Mouse (Mus musculus) layer of hippocampus, postnatal 14 days (tissue): ENCODE data around the gene Wdr63. TPM values are rescaled to one million over a fixed set of nuclear protein-coding genes. Genes with fewer than 3 reads are reported as not detected.
A peak's percentile ranks its signal among the peaks of the same experiment; 100 is the strongest.

Experiments
- DNase-seq, 2 experiments: peaks; one replicate each; pipeline ENCODE4 v3.0.0; 2021 to 2022; ENCODE audit warnings: low spot score in 2 of 2, mixed read lengths in 1 of 2
- total RNA-seq, 2 experiments: library from RNA; stranded (reverse); gene quantifications; 2 replicates each; pipeline ENCODE4 v1.2.3; 2021

The Wdr63 gene
- total RNA-seq, 2 experiments from 2014 or later: 1.0 to 3.0 TPM

- no peak for DNase-seq
Measured at GRCm38 (mm10) chr3:146122807-146123463, 15.0 kb upstream of the Wdr63 start.

DNA sequence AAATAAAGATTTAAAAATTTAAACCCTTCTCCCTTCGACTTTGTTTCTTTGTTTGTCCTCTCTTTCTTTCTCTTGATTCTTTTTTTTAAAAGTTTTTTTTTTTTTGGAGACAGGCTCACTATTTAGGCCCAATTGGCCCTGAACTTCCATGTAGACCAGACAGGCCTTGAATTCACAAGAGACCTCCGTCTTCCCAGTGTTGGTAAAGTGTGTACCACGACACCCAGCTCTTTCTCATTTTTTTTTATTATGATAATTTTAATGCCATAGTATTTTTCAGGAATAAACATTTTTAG lies 14.1 kb upstream of the Wdr63 start:
- DNase-seq: no peak

DNA sequence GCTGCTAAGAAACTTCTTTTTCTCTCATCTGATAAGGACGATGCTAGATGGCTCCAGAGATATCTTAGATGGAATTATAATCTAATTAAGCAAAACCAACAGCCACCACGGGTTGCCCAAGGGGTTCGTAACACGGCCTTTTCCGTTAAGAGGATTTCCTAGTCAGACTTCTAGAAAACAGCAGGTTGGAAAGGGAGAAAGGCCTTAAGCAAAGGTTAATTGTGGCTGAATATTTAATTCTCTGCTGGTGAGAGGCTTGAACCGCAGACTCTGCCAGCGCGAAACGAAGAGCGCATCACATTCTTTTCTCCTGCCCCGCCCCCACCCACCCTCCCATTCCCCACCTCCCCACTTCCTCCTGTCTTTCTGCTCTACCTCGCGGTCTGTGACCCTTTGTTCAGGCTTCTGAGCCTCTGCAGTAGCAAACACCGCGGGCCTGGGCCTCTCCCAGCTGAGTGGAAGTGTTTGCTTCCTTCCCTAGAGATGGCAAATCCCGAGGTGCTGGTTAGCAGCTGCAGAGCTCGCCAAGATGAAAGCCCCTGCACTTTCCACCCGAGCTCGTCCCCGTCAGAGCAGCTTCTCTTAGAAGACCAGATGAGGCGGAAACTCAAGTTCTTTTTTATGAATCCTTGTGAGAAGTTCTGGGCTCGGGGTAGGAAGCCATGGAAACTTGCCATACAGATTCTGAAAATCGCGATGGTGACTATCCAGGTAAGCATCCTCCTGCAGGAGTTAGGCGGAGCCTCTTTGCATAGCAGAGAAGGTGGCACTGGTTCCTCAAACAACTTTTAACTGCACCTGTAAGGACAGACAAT lies 13.6 kb upstream of the Wdr63 start:
- DNase-seq: no peak

- no peak for DNase-seq
Measured at GRCm38 (mm10) chr3:146117997-146118457, 10.1 kb upstream of the Wdr63 start.

- DNase-seq: no peak
Measured at GRCm38 (mm10) chr3:146117258-146117996, 9.5 kb upstream of the Wdr63 start, which contains the start of gene Mcoln3. Gene Mcoln3, plus strand, starts transcription at chr3:146117450.

DNA sequence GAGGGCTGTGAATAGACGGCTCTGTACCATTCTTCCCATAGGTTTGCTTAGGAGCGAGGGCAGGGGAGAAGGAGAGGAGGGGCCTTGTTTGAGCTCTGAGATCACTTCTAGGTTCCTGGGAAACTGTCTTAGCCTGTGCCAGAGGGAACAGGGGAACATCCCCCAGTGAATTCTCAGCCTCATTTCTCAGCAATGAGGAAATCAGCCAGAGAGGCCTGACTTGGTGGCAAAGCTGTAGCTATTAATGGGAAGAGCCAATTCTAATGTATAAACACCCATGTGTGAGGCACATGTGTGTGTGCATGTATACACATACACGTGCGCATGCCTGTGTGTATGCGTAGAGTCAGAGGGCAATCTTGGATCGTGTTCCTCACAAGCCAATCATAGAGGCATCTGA lies 3.0 kb upstream of the Wdr63 start:
- DNase-seq: no peak

- no peak for DNase-seq
Measured at GRCm38 (mm10) chr3:146110358-146110757, 2.4 kb upstream of the Wdr63 start.

DNA sequence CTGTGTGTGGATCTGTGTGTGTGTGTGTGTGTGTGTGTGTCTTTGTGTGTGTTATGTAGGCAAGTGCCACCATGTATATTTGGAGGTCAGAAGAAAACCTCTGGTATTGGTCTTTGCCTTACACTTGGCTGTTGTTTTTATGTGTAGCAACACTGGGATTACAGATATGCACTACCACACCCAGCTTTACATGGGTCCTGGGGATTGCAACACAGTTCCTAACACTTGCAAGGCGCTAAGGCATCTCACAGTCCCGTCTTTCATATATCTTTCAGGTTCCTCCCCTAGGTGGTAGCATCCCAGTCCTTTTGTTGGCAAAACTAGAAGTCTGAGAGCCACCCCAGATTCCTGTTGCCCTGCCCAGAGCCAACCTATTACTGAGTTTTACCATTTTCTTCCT lies 1.0 kb upstream of the Wdr63 start:
- DNase-seq: no peak

GRCm38 (mm10) chr3:146107116-146107849 lies 647 bp downstream of the Wdr63 start:
- peak; percentile 5 to 42 for DNase-seq

GRCm38 (mm10) chr3:146102049-146102448 lies 5.9 kb downstream of the Wdr63 start:
- no peak for DNase-seq

DNA sequence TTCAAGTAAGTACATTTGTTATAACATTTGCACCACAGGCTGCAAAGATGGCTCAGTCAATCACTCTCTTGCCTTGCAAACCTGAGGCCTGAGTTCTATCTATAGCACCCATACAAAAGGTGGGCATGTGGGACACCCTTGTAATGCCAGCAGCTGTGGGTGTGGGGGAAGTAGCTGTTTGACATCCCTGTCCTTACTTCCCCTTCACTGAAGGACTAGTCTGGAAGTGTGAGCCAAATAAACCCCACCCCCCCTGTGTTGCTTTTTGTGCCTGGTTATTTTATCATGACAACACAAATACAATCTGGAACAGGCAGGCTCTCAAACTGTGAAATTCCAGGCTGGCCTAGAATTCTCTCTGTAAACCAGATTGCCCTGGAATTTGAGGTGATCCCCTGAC lies 8.0 kb downstream of the Wdr63 start:
- peak in 1 of 2 experiments; percentile 24 for DNase-seq

GRCm38 (mm10) chr3:146097861-146098260 lies 10.1 kb downstream of the Wdr63 start:
- no peak for DNase-seq

GRCm38 (mm10) chr3:146096986-146097385 lies 10.9 kb downstream of the Wdr63 start:
- DNase-seq: no peak

- no peak for DNase-seq
Measured at GRCm38 (mm10) chr3:146095066-146095465, 12.9 kb downstream of the Wdr63 start.

DNA sequence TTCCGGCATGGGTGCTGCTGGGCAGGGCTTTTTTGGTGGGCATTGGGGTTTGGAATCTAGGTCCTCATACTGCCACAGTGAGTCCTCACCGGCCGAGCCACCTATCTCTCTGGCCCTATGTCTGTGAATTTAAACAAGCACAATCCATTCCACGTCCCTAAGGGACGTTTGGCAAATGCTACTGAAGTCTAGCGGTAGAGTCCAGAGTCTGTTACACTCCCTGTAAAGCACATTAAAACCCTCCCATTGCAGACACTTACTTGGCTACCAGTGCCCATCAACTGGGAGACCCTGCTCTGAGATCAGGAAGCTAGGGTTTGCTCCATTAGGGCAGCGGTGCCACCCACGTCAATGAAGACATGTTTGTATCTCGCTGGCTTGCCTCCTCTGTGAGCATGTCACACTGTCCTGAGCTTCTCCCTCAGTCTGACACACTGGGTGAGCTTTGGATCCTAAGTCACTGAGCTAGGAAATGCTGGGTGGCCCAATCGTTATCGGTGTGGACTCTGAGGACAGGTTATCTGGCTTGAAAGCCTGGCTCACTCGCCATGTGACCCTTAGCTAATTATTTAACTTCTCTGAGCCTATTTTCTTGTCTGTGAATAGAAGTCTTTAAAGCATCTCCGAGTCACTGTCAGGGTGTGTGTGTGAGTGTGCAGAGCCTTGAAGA lies 16.8 kb downstream of the Wdr63 start:
- DNase-seq: no peak

GRCm38 (mm10) chr3:146080241-146080640 lies 27.7 kb downstream of the Wdr63 start:
- no peak for DNase-seq

DNA sequence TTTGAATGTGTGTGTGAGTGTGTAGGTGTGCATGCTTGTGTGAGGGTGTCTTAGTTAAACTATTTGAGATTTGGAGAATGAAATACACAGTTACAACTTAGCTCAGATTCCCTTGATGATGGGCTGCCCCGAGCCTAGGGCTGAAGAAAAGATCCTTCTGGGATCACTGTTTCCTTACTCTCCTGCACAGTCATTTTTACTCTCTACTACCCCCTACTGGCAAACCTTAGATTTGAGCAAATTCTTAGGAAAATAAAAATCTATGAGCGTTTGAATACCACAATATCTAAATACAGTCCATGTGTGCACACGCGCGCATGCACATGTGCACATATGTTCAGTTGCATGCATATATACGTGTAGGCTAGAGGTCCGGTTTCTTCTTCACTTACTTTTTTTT lies 35.1 kb downstream of the Wdr63 start:
- no peak for DNase-seq

- no peak for DNase-seq
Measured at GRCm38 (mm10) chr3:146069276-146069675, 38.7 kb downstream of the Wdr63 start.

- no peak for DNase-seq
Measured at GRCm38 (mm10) chr3:146063146-146063545, 44.8 kb downstream of the Wdr63 start.

- no peak for DNase-seq
Measured at GRCm38 (mm10) chr3:146059356-146059926, 48.5 kb downstream of the Wdr63 start.
